Mouse (Mus musculus) embryonic facial prominence, embryonic 15.5 days (tissue): ENCODE measurements around the gene Mapre1. TPM values are rescaled to one million over a fixed set of nuclear protein-coding genes. Genes with fewer than 3 reads are reported as not detected.

Experiments
- polyA plus RNA-seq: library from polyadenylated mRNA; unstranded; fragments of >200 nt; fragmentation: Nextera tagmentation; extraction: Ambion mirVana; gene quantifications from 2 replicates; pipeline ENCODE4 v1.2.1, GENCODE M21; 2015

Mapre1 gene
- polyA plus RNA-seq, 1 experiment from 2014 or later, result 207 TPM

Other genes starting within 250 kb of the Mapre1 start
- gene 4930404H24Rik, start 248.5 kb upstream of the Mapre1 start, polyA plus RNA-seq, result not detected in 2 replicates
- 9.4 and 10.3 TPM in 2 replicates for gene Nol4l, start 211.3 kb upstream of the Mapre1 start, polyA plus RNA-seq
- gene Commd7, start 108.5 kb upstream of the Mapre1 start, polyA plus RNA-seq, result 79.0 TPM in 2 replicates
- gene Dnmt3b, start 91.8 kb upstream of the Mapre1 start, polyA plus RNA-seq, result 7.7 and 8.4 TPM in 2 replicates
- 0.08 TPM in 1 of 2 replicates, not detected in the other for gene Dnmt3c, start 44.6 kb upstream of the Mapre1 start, polyA plus RNA-seq
- gene Efcab8, start 38.7 kb downstream of the Mapre1 start, polyA plus RNA-seq, result not detected in 2 replicates
- not detected in 2 replicates for gene Sun5, start 129.8 kb downstream of the Mapre1 start, polyA plus RNA-seq
- gene Bpifb2, start 133.8 kb downstream of the Mapre1 start, polyA plus RNA-seq, result not detected in 2 replicates
- gene Bpifb6, start 159.1 kb downstream of the Mapre1 start, polyA plus RNA-seq, result not detected in 2 replicates
- gene Bpifb3, start 177.0 kb downstream of the Mapre1 start, polyA plus RNA-seq, result 0.21 and 0.34 TPM in 2 replicates
- gene Bpifb4, start 196.9 kb downstream of the Mapre1 start, polyA plus RNA-seq, result not detected in 2 replicates
- 0.11 TPM in 1 of 2 replicates, not detected in the other for gene Bpifa6, start 233.7 kb downstream of the Mapre1 start, polyA plus RNA-seq